Mouse (Mus musculus) erythroblast, adult 5-6 weeks (primary cell): Measurements from ENCODE around the gene CK137956. TPM values are rescaled to one million over a fixed set of nuclear protein-coding genes. Genes with fewer than 3 reads are reported as not detected.

Source experiments
- ATAC-seq: replicated peaks from 2 replicates; pipeline ENCODE4 v1.8.0; 2016; ENCODE audit warnings: moderate number of reproducible peaks, mild to moderate bottlenecking, moderate TSS enrichment, inconsistent platforms; ENCODE audit not compliant: poor library complexity, low FRiP score, severe bottlenecking
- total RNA-seq, 2 experiments: library from RNA; stranded (forward) in 1 of 2; stranded (reverse) in 1 of 2; fragments of 150-400 nt in 1 of 2; fragments of 200-764, 138-1000 nt in 1 of 2; gene quantifications; 2 replicates each; pipeline versions ENCODE4 v1.2.3 to v1.2.4; 2015 to 2017; ENCODE audit warnings: low replicate concordance in 2 of 2

CK137956 gene
- not detected in 2 replicates for total RNA-seq (2015; ENCODE audit: low replicate concordance)
- not detected in 2 replicates for total RNA-seq (2017; ENCODE audit: low replicate concordance)

GRCm38 (mm10) chr4:127970901-127971868, at the start of gene CK137956:
Gene CK137956, minus strand, starts transcription at chr4:127970951.
- ATAC-seq = no peak

DNA sequence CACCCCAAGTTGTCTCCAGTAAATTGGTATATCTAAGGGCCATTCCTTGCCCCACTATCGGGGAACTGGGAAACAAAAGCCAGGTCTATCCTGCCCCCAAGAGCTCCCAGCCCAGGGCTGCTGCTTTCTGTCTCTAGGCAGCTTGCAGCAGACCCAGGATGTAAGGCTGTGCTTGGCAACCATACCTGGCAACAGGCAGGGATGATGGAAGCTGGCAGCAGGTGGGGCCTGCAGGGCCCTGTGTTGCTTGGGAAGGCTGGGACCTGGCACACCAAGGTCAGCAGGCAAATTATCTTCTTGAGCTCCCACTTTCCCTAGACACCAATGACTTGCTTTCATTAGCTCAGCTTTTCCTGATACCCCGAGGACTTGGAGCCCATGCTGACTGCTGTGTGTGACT, 48.7 kb upstream of the CK137956 start:
- ATAC-seq = no peak

DNA sequence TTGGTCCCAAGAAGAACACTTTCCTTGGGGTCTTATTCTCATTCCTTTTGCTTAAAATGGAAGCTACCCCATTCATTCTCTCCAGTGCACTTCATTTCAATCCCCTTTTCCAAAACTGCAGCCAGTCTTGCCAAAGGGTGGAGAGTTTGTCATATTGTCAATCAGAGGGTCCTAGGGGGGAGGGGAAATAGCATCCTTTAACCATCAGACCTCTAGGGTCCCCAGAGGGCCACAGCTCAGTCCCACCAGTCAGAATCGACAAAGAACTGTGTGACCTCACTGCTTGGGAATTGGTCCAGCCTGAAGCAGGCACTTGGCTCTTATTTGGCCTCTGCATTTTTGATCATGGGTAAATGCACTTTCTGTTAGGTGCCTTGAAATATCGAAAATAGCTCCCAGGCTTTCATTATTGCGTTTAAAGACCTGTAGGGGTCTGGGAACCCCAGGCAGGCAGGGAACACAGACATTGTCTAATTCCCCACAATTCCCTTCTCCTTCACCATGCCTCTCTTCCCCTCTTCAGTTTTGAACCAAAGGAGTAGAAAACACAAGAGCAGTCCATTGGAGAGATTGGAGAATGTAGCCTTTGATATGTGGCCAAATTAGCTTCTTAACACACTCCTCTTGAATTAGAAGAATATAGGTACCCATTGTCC, 34.2 kb upstream of the CK137956 start:
- ATAC-seq = no peak

- no peak for ATAC-seq
Observed at GRCm38 (mm10) chr4:128002638-128003101, 31.9 kb upstream of the CK137956 start.

- no peak for ATAC-seq
Observed at GRCm38 (mm10) chr4:127999281-127999680, 28.5 kb upstream of the CK137956 start.

DNA sequence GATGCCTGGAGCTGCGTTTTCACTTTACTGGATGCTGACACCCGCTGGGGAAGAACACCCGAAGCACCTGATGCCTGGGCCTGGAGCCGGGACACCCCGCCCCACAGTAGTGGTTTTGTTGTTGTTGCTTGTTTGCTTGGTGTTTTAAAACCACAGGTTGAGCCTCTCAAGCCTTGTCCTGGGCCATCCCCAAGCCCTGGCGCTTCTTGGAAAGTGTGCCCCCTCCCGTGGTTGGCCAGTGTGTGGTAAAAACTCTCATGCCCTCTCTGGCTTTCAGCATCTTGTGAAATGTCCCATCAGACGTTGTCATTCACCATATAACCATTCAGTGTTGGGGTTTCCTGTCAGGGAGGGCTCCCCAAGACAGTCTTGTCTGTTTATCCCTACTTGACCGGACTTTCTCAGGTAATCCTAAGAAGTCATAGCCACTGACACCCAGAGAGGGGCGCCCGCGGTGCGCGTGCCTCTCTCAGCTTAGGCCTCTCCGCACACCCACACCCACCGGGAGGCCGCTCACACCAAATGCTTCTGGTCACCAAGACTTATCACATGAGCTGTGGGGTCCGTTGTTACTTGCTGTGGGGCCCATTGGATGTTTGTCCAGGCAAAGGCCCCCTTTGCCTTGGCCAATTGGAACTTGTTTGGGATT, 18.7 kb upstream of the CK137956 start:
- ATAC-seq = no peak

GRCm38 (mm10) chr4:127988526-127989180, 17.9 kb upstream of the CK137956 start:
- no peak for ATAC-seq

- ATAC-seq = no peak
Observed at GRCm38 (mm10) chr4:127987784-127988455, 17.2 kb upstream of the CK137956 start, which contains the start of gene Csmd2. Gene Csmd2, plus strand, starts transcription at chr4:127987857.

GRCm38 (mm10) chr4:127987270-127987669, 16.5 kb upstream of the CK137956 start:
- no peak for ATAC-seq

DNA sequence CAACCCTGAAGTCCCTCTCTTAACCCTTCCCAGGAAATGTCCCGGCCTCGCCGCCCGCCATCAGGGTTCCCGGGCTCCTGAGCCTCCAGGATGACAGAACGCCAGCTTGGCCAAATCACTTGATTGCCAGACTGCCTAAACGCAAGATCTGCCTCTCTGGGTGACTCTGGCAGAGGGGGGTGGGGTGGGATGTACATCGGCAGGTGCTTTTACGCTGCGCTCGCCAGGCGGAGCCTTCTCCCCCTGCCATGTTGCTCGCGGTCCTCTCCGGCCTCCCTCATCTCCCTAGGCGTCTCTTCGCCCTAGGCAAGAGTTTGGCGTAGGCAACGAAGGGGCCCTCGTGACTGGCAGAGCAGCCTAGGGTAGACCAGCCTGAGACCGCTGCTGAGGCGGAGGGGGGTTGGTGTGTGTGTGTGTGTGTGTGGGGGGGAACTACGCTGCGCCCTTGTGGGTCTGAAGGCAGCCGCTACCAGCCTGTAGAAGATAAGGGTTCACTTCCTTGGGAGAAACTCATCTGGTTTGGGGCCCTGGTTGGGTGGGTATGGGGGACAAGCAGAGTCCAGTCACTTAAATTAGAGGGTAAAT, 15.8 kb upstream of the CK137956 start:
- no peak for ATAC-seq

GRCm38 (mm10) chr4:127985874-127986273, 15.1 kb upstream of the CK137956 start:
- ATAC-seq = no peak

DNA sequence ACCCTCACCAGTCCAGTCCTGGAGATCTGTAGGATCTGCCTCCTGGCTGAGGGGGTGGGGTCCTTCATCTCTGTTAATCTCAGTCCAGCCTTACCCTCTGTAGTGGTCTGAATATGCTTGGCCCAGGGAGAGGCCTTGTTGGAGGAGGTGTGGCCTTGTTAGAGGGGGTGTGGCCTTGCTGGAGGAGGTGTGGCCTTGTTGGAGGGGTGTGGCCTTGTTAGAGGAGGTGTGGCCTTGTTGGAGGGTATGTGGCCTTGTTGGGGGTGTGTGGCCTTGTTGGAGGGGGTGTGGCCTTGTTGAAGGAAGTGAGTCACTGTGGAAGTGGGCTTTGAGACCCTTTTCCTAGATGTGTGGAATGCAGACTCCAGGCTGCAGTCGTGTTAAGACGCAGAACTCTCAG, 13.7 kb upstream of the CK137956 start:
- ATAC-seq = no peak

- ATAC-seq = no peak
Observed at GRCm38 (mm10) chr4:127981125-127981524, 10.4 kb upstream of the CK137956 start.

DNA sequence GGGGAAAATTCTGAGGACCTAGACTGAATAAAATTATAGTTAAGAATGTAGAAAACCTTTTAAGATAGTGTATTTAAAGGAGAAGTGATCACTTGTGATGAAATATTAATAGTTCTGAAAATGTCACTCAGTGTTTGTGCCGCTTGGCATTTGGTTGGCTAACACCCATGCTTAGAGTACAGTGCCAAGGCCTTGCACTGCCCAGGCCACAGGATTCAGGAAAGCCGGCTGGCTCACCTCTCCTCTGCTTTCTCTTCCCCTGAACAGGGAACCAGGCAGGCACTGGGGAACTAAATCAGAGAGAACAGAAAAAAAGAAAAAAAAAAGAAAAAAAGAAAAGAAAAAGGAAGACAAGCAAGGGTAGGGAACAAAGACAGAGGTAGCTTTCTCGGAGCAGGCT, 2.2 kb upstream of the CK137956 start:
- ATAC-seq = no peak

DNA sequence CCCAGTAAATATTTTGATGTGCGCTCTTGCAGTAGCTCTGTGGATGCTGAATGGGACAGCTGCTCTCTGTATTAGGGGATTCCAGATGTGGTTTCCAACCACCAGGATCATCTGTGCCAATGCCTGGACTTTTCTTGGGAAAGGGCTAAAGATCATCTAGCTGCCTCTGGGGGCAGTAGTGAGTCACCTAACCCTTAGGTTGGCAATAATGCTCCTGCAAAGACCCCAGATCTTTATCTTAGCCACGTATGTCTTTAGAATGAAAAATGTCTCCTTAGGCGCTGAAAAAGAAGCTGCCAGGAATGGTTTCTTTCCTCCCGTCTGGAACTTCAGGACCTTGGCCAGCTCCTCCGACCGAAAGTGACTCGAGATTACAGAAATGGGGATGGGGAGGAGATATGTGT, 731 bp downstream of the CK137956 start:
- no peak for ATAC-seq

DNA sequence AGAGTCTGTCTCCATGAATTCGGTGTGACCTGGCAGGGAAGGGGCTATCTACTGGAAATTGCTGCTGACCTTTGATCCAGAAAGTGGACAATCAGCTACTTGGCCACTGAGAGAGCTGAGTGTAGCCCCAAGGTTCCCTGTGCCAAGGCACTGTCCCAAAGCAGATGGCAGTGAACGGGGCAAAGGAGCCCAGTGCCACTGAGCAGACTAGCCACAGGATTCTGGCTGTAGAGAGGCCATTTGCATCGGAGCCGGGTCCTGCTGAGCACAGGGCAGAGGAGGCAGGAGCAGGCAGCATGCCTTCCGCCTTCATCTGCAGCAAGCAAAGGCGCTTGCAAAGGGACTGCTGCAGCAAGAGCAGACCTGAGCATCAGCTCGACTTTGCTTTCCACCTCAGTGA, 1.6 kb downstream of the CK137956 start:
- no peak for ATAC-seq

DNA sequence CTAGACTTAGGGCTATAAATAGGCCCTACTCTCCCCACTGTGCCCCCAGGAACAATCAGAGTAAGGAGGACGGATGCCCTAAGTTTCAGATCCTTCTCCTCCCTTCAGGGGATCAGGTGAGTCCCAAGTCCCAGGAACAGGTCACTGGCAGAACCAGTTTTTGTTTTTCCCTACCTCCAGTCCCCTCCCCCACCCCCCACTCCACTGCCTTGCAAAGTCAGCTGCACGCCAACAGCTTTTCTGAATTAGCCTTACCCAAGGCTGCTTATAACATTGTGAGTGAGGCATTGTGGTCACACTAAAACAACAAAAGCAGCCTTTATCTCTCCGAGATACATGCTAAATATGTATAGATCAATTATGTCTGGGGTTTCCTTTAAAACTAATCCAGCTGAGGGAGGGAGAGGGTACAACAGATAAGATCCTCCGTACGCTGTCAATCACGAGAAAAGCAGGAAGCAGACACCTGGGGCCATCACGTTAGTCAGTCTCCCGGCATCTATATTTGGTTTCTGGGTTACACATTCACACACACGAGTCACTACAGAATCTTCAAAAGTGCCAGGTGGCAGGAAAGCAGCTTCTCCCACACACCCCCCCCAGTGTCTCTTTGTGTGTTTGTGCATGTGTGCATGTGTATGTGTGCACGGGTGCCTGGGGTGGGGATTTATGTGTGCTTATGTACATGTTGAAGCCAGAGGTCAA, 17.6 kb downstream of the CK137956 start:
- no peak for ATAC-seq

DNA sequence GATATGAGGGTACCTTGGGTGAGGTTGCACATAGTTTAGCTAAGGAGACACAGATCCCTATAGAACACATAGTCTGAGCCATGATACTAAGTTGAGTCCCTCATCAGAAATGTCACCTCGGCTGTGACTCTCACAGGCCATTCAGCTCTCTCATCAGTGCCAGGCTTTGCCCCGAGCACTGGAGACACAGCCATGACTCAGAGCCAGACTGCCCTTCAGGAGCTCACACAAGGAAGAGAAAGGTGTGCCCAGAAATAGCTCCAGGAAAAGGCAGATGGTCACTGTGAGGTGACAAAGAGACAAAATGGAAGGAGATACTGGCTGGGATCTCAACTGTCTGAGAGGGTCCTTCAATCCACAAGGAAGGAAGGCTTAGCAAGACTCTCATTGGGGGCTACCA, 23.1 kb downstream of the CK137956 start:
- no peak for ATAC-seq
